ENCODE assay signal across 8 mouse cellular contexts in genomic region chr11:109619055-109619454, GRCm38 (mm10). TPM values are rescaled to one million over a fixed set of nuclear protein-coding genes. Genes with fewer than 3 reads are reported as not detected.
A peak's percentile ranks its signal among the peaks of the same experiment; 100 is the strongest.
DNase-seq lines count a peak whose midpoint lies in the region; ATAC-seq and TF ChIP-seq lines count a peak whose summit lies in the region.
"Not testable (repeated sequence)": the region's sequence is repeated elsewhere in the genome, so short reads cannot be mapped to it uniquely, and the experiment has no call there.

No protein-coding gene starts in this region.

- H3K4me1 ChIP-seq in CH12.LX (ENCODE audit: control insufficient read depth in 1 of 2, insufficient read depth in 2 of 2); bone marrow, adult 2 months (ENCODE audit: control insufficient read depth, insufficient read depth, low read length): not testable (repeated sequence)
- H3K4me1 ChIP-seq in liver, postnatal 0 days (ENCODE audit: insufficient read depth) = peaks cover 14% of the 10 kb centered on the region

- not testable (repeated sequence) for H3K27ac ChIP-seq in CH12.LX (ENCODE audit: insufficient read depth, low read depth); bone marrow, adult 2 months (ENCODE audit: control insufficient read depth, insufficient read depth, low read depth, low read length, poor library complexity); liver, postnatal 0 days (ENCODE audit: low read depth)

- peak; percentile 71 to 79 for TF ChIP-seq CTCF in CH12.LX (conservative IDR thresholded peaks at IDR 0.05 in 1 of 2, IDR thresholded peaks at IDR 0.05 in 1 of 2; ENCODE audit: low read depth in 2 of 2, low read length in 2 of 2)
- TF ChIP-seq CTCF in bone marrow, adult 2 months (IDR thresholded peaks at IDR 0.05; ENCODE audit: control insufficient read depth, insufficient read depth, low read length) = peak; percentile 47
- TF ChIP-seq CTCF in liver, postnatal 0 days (IDR thresholded peaks at IDR 0.05; ENCODE audit: low read depth) = peak; percentile 87

- in situ Hi-C loops in CH12.LX (cut with MboI; ENCODE audit: low pct_ligation_motif_present, low pct_unique_long_range_greater_than_20kb, low sequenced_read_pairs) = not testable (repeated sequence)

- dilution Hi-C loops in CH12.LX (cut with MboI; ENCODE audit: extremely low pct_ligation_motif_present, extremely low pct_unique_long_range_greater_than_20kb, low sequenced_read_pairs) = not testable (repeated sequence)

- TF ChIP-seq RAD21 in CH12.LX (IDR thresholded peaks at IDR 0.05; ENCODE audit: low read depth, low read length) = peak; percentile 75

- DNase-seq in CH12.LX (ENCODE audit: extremely low read depth) = peak; percentile 77
- DNase-seq in embryo, embryonic 9.5 days (ENCODE audit: extremely low spot score) = peak; percentile 57
- DNase-seq in heart, adult 8-10 months (ENCODE audit: low spot score) = peak; percentile 48
- DNase-seq in kidney, postnatal 4 days = peak; percentile 76 to 80
- peak; percentile 76 for DNase-seq in liver, postnatal 0 days
- peak; percentile 58 for DNase-seq in ovary, postnatal 36 days (ENCODE audit: low spot score)
- DNase-seq in thymus, postnatal 14 days = peak; percentile 71

- H3K27me3 ChIP-seq in CH12.LX (replicated peaks); liver, postnatal 0 days (ENCODE audit: insufficient read depth, low read length): not testable (repeated sequence)

- not testable (repeated sequence) for TF ChIP-seq POLR2A in CH12.LX (IDR thresholded peaks at IDR 0.05; ENCODE audit: low read depth, low read length); bone marrow, adult 2 months (IDR thresholded peaks at IDR 0.05; ENCODE audit: borderline replicate concordance, control insufficient read depth, low read depth, low read length)

- not testable (repeated sequence) for H3K79me2 ChIP-seq in CH12.LX (replicated peaks; ENCODE audit: control insufficient read depth, extremely low read depth, insufficient read depth, poor library complexity, severe bottlenecking)

- ATAC-seq in liver, postnatal 0 days = peak; percentile 34; the same call in 1 of the 2 replicates

- WGBS in bone marrow, adult 2 months = 30% methylated on average over 8 of the region's 8 CpGs
- WGBS in liver, postnatal 0 days (ENCODE audit: insufficient replicate concordance) = 28% methylated on average over 8 of the region's 8 CpGs

- not testable (repeated sequence) for H3K9ac ChIP-seq in CH12.LX (ENCODE audit: insufficient read depth, low read depth); liver, postnatal 0 days (replicated peaks)

- H3K4me3 ChIP-seq in CH12.LX (replicated peaks in 1 of 3; ENCODE audit: low read depth in 2 of 3, low read length in 2 of 3, poor library complexity in 1 of 3); bone marrow, adult 2 months (replicated peaks; ENCODE audit: control insufficient read depth, low read depth, low read length); liver, postnatal 0 days (ENCODE audit: low read depth, low read length): not testable (repeated sequence)

- not testable (repeated sequence) for TF ChIP-seq EP300 in CH12.LX (IDR thresholded peaks at IDR 0.05; ENCODE audit: low read length); liver, postnatal 0 days (IDR thresholded peaks at IDR 0.05; ENCODE audit: low read depth)

- H3K4me2 ChIP-seq in CH12.LX (ENCODE audit: insufficient read depth, low read depth, poor library complexity, severe bottlenecking); liver, postnatal 0 days (ENCODE audit: low read depth, low read length): not testable (repeated sequence)

- H3K36me3 ChIP-seq in CH12.LX (replicated peaks in 1 of 2; ENCODE audit: control insufficient read depth in 1 of 2, insufficient read depth in 1 of 2, low read length in 1 of 2); liver, postnatal 0 days (replicated peaks; ENCODE audit: insufficient read depth, low read length): not testable (repeated sequence)

- not testable (repeated sequence) for H3K9me3 ChIP-seq in CH12.LX (replicated peaks; ENCODE audit: low read length); liver, postnatal 0 days (ENCODE audit: low read length)

TF ChIP-seq in CH12.LX, 34 proteins besides CTCF, POLR2A, EP300 and RAD21:
- TF ChIP-seq MAZ (IDR thresholded peaks at IDR 0.05; ENCODE audit: low read depth, low read length) (0 out of 2 replicates have a peak, but pooled peaks have one; percentile 26), SMC3 (IDR thresholded peaks at IDR 0.05; ENCODE audit: low read depth, low read length) (peak; percentile 65), MEF2A (IDR thresholded peaks at IDR 0.05; ENCODE audit: borderline replicate concordance, low read depth, low read length) (0 out of 2 replicates have a peak, but pooled peaks have one; percentile 9), NELFE (IDR thresholded peaks at IDR 0.05; ENCODE audit: low read depth, low read length) (peak; percentile 23; the same call in 1 of the 2 replicates), RCOR1 (conservative IDR thresholded peaks at IDR 0.05; ENCODE audit: low read depth, low read length) (0 out of 2 replicates have a peak, but pooled peaks have one; percentile 11), JUND (conservative IDR thresholded peaks at IDR 0.05; ENCODE audit: low read depth, low read length) (peak; percentile 91)
TF ChIP-seq in CH12.LX: peak in this region for 6; not testable (repeated sequence) for 28.

RNA-seq across cellular contexts. Expression of gene Wipi1, which starts 7.3 kb away (rescaled TPM):
- total RNA-seq in CH12.LX (2012; rRNA removed) (0.92 and 2.0 TPM in 2 replicates), CH12.LX (2014; rRNA removed) (1.9 and 2.2 TPM in 2 replicates)
- 1.4 and 1.8 TPM in 2 replicates for polyA plus RNA-seq in CH12.LX (2012; ENCODE audit: insufficient read length, low read depth)
- 13.3 and 18.3 TPM in 2 replicates for polyA plus RNA-seq in bone marrow, adult 2 months (2011; ENCODE audit: insufficient read depth, insufficient read length, low replicate concordance, missing spikeins)
- total RNA-seq in heart, adult 8-10 months (2022) = 100 to 1,000 TPM; 110 to 141 (median 120) TPM
- 17.6 TPM in 2 replicates for polyA plus RNA-seq in liver, postnatal 0 days (2015; fragmentation: Nextera tagmentation; extraction: Ambion mirVana)

RNA-seq across cellular contexts. Expression of gene Prkar1a, which starts 30.1 kb away (rescaled TPM):
- total RNA-seq in CH12.LX (2012; rRNA removed) (89.6 and 93.1 TPM in 2 replicates), CH12.LX (2014; rRNA removed) (104 and 111 TPM in 2 replicates)
- polyA plus RNA-seq in CH12.LX (2012; ENCODE audit: insufficient read length, low read depth) = 203 and 220 TPM in 2 replicates
- polyA plus RNA-seq in bone marrow, adult 2 months (2011; ENCODE audit: insufficient read depth, insufficient read length, low replicate concordance, missing spikeins) = 46.3 and 64.2 TPM in 2 replicates
- total RNA-seq in heart, adult 8-10 months (2022) = 100 to 1,000 TPM; 347 to 373 (median 363) TPM
- polyA plus RNA-seq in liver, postnatal 0 days (2015; fragmentation: Nextera tagmentation; extraction: Ambion mirVana) = 118 and 124 TPM in 2 replicates
